Mouse (Mus musculus) embryonic facial prominence, embryonic 15.5 days (tissue): Measurements from ENCODE around the gene Cox18. TPM values are rescaled to one million over a fixed set of nuclear protein-coding genes. Genes with fewer than 3 reads are reported as not detected.
"Not testable (repeated sequence)": the region's sequence is repeated elsewhere in the genome, so short reads cannot be mapped to it uniquely, and the experiment has no call there.

Experiments
- ATAC-seq: fragments of 200-750 bp; cut with Nextera tagmentation; 2 replicates; pipeline ENCODE4 v1.8.0; 2017; ENCODE audit warnings: low read depth, moderate TSS enrichment; ENCODE audit not compliant: insufficient number of reproducible peaks, low FRiP score, low TSS enrichment
- H3K27ac ChIP-seq: fragments of 300-500 bp; sonication (generic); replicated peaks from 2 replicates; pipeline ENCODE4 v1.5.1; 2015; ENCODE audit warnings: mild to moderate bottlenecking, inconsistent platforms
- H3K27me3 ChIP-seq: fragments of 300-500 bp; sonication (generic); 2 replicates; pipeline ENCODE4 v1.6.1; 2015; ENCODE audit warnings: inconsistent platforms
- H3K36me3 ChIP-seq: fragments of 300-500 bp; sonication (generic); 2 replicates; pipeline ENCODE4 v1.6.1; 2015; ENCODE audit warnings: mild to moderate bottlenecking, inconsistent platforms
- H3K4me1 ChIP-seq: fragments of 300-500 bp; sonication (generic); 2 replicates; pipeline ENCODE4 v1.6.1; 2015; ENCODE audit warnings: inconsistent platforms
- H3K4me2 ChIP-seq: fragments of 300-500 bp; sonication (generic); replicated peaks from 2 replicates; pipeline ENCODE4 v1.6.1; 2015; ENCODE audit warnings: mild to moderate bottlenecking, inconsistent platforms
- H3K4me3 ChIP-seq: fragments of 300-500 bp; sonication (generic); replicated peaks from 2 replicates; pipeline ENCODE4 v1.5.1; 2015; ENCODE audit warnings: mild to moderate bottlenecking, inconsistent platforms
- H3K9ac ChIP-seq: fragments of 300-500 bp; sonication (generic); 2 replicates; pipeline ENCODE4 v1.6.1; 2015; ENCODE audit warnings: inconsistent platforms
- H3K9me3 ChIP-seq: fragments of 300-500 bp; sonication (generic); replicated peaks from 2 replicates; pipeline ENCODE4 v1.6.1; 2016; ENCODE audit warnings: inconsistent platforms
- WGBS: fragments of 180-500 bp; shearing (Covaris S2); methylation state at CpG from one replicate; pipeline ENCODE4 v1.1.7; 2015; 5-methylcytosine and 5-hydroxymethylcytosine counted together
- polyA plus RNA-seq: library from polyadenylated mRNA; unstranded; fragments of >200 nt; fragmentation: Nextera tagmentation; extraction: Ambion mirVana; gene quantifications from 2 replicates; pipeline ENCODE4 v1.2.1, GENCODE M21; 2015

Cox18 gene
- 33.1 and 33.3 TPM in 2 replicates for polyA plus RNA-seq

- peaks cover 7% of the 10 kb centered on the region for H3K4me1 ChIP-seq
- under 1% methylated on average over 62 of the region's 62 CpGs for WGBS
- peak; percentile 98 for ATAC-seq
- peak within 1 kb of the TSS; percentile 92 for H3K4me3 ChIP-seq
- H3K27me3 ChIP-seq, result no peaks in the 10 kb centered on the region
- H3K4me2 ChIP-seq, result peak within 1 kb of the TSS; percentile 78
- H3K36me3 ChIP-seq, result peaks cover 43% of the 10 kb centered on the region
- H3K9me3 ChIP-seq, result no peaks in the 10 kb centered on the region
- peak within 1 kb of the TSS; percentile 85 for H3K9ac ChIP-seq
- H3K27ac ChIP-seq, result peak within 1 kb of the TSS; percentile 92
Observed at GRCm38 (mm10) chr5:90223534-90224381, at the start of gene Cox18. Gene Cox18 (minus strand): TSS chr5:90224001.

GRCm38 (mm10) chr5:90262230-90262629 lies 38.4 kb upstream of the Cox18 start:
- H3K4me1 ChIP-seq, H3K4me3 ChIP-seq, H3K4me2 ChIP-seq, H3K27ac ChIP-seq, H3K9ac ChIP-seq, H3K27me3 ChIP-seq, ATAC-seq, H3K9me3 ChIP-seq: not testable (repeated sequence)
- 88% methylated on average over 2 of the region's 2 CpGs for WGBS
- H3K36me3 ChIP-seq, result peaks cover 46% of the 10 kb centered on the region

- WGBS, result 97% methylated on average over 3 of the region's 3 CpGs
Observed at GRCm38 (mm10) chr5:90257023-90257422, 33.2 kb upstream of the Cox18 start.

GRCm38 (mm10) chr5:90247503-90247902 lies 23.7 kb upstream of the Cox18 start:
- Histone ChIP-seq H3K9ac (no peak overlapping the region), H3K4me1 (no peaks in the 10 kb centered on the region), H3K9me3 (no peaks in the 10 kb centered on the region), H3K36me3 (peaks cover 78% of the 10 kb centered on the region), H3K27ac (no peak overlapping the region), H3K4me2 (no peak overlapping the region), H3K4me3 (no peak overlapping the region), H3K27me3 (no peaks in the 10 kb centered on the region)
- no peak for ATAC-seq

More at GRCm38 (mm10) chr5:90257023-90257422, 33.2 kb upstream of the Cox18 start:
- ATAC-seq, result no peak
- Histone ChIP-seq H3K27me3 (no peaks in the 10 kb centered on the region), H3K9ac (no peak overlapping the region), H3K4me1 (no peaks in the 10 kb centered on the region), H3K4me2 (no peak overlapping the region), H3K27ac (no peak overlapping the region), H3K9me3 (no peaks in the 10 kb centered on the region), H3K36me3 (peaks cover 74% of the 10 kb centered on the region), H3K4me3 (no peak overlapping the region)

GRCm38 (mm10) chr5:90246987-90247386 lies 23.2 kb upstream of the Cox18 start:
- no peaks in the 10 kb centered on the region for H3K9me3 ChIP-seq
- H3K9ac ChIP-seq, result no peak overlapping the region
- no peak for ATAC-seq
- no peaks in the 10 kb centered on the region for H3K4me1 ChIP-seq
- no peak overlapping the region for H3K4me3 ChIP-seq
- H3K27ac ChIP-seq, result no peak overlapping the region
- H3K27me3 ChIP-seq, result no peaks in the 10 kb centered on the region
- H3K4me2 ChIP-seq, result no peak overlapping the region
- peaks cover 77% of the 10 kb centered on the region for H3K36me3 ChIP-seq
- 72% methylated on average over 2 of the region's 2 CpGs for WGBS

- H3K4me1 ChIP-seq, result no peaks in the 10 kb centered on the region
Observed at GRCm38 (mm10) chr5:90246567-90246966, 22.8 kb upstream of the Cox18 start.

GRCm38 (mm10) chr5:90245416-90245815 lies 21.6 kb upstream of the Cox18 start:
- Histone ChIP-seq H3K4me3 (no peak overlapping the region), H3K27me3 (no peaks in the 10 kb centered on the region), H3K36me3 (peaks cover 68% of the 10 kb centered on the region), H3K4me2 (no peak overlapping the region), H3K9ac (no peak overlapping the region), H3K9me3 (no peaks in the 10 kb centered on the region), H3K27ac (no peak overlapping the region), H3K4me1 (no peaks in the 10 kb centered on the region)
- 71% methylated on average over 4 of the region's 4 CpGs for WGBS
- no peak for ATAC-seq

More at GRCm38 (mm10) chr5:90246567-90246966, 22.8 kb upstream of the Cox18 start:
- H3K4me3 ChIP-seq, result no peak overlapping the region
- H3K27ac ChIP-seq, result no peak overlapping the region
- no peaks in the 10 kb centered on the region for H3K9me3 ChIP-seq
- 83% methylated on average over 4 of the region's 4 CpGs for whole genome bisulfite sequencing
- peaks cover 77% of the 10 kb centered on the region for H3K36me3 ChIP-seq
- no peak overlapping the region for H3K9ac ChIP-seq
- no peak overlapping the region for H3K4me2 ChIP-seq
- H3K27me3 ChIP-seq, result no peaks in the 10 kb centered on the region
- ATAC-seq, result no peak

GRCm38 (mm10) chr5:90235217-90235616 lies 11.4 kb upstream of the Cox18 start:
- WGBS, result 95% methylated on average over 8 of the region's 8 CpGs

GRCm38 (mm10) chr5:90233305-90233704 lies 9.5 kb upstream of the Cox18 start:
- H3K4me2 ChIP-seq, result no peak overlapping the region
- no peak for ATAC-seq
- no peak overlapping the region for H3K27ac ChIP-seq
- H3K4me1 ChIP-seq, result no peaks in the 10 kb centered on the region
- no peaks in the 10 kb centered on the region for H3K9me3 ChIP-seq
- H3K4me3 ChIP-seq, result no peak overlapping the region
- WGBS, result 96% methylated on average over 4 of the region's 4 CpGs
- peaks cover 69% of the 10 kb centered on the region for H3K36me3 ChIP-seq
- H3K27me3 ChIP-seq, result no peaks in the 10 kb centered on the region
- H3K9ac ChIP-seq, result no peak overlapping the region

More at GRCm38 (mm10) chr5:90235217-90235616, 11.4 kb upstream of the Cox18 start:
- H3K9ac ChIP-seq, result no peak overlapping the region
- no peak for ATAC-seq
- H3K9me3 ChIP-seq, result no peaks in the 10 kb centered on the region
- no peaks in the 10 kb centered on the region for H3K27me3 ChIP-seq
- no peaks in the 10 kb centered on the region for H3K4me1 ChIP-seq
- no peak overlapping the region for H3K27ac ChIP-seq
- no peak overlapping the region for H3K4me3 ChIP-seq
- H3K36me3 ChIP-seq, result peaks cover 68% of the 10 kb centered on the region
- H3K4me2 ChIP-seq, result no peak overlapping the region

- no peaks in the 10 kb centered on the region for H3K9me3 ChIP-seq
- 76% methylated on average over 2 of the region's 2 CpGs for WGBS
- H3K9ac ChIP-seq, result no peak overlapping the region
- no peaks in the 10 kb centered on the region for H3K27me3 ChIP-seq
- H3K4me2 ChIP-seq, result no peak overlapping the region
- no peak for ATAC-seq
- H3K4me1 ChIP-seq, result no peaks in the 10 kb centered on the region
- H3K36me3 ChIP-seq, result peaks cover 57% of the 10 kb centered on the region
- H3K4me3 ChIP-seq, result no peak overlapping the region
- H3K27ac ChIP-seq, result no peak overlapping the region
Observed at GRCm38 (mm10) chr5:90229760-90230159, 6.0 kb upstream of the Cox18 start.

GRCm38 (mm10) chr5:90226696-90227095 lies 2.9 kb upstream of the Cox18 start:
- no peak for ATAC-seq
- no peak overlapping the region for H3K4me3 ChIP-seq
- H3K27ac ChIP-seq, result no peak overlapping the region
- H3K36me3 ChIP-seq, result peaks cover 41% of the 10 kb centered on the region
- 94% methylated on average over 3 of the region's 3 CpGs for WGBS
- peaks cover 7% of the 10 kb centered on the region for H3K4me1 ChIP-seq
- H3K27me3 ChIP-seq, result no peaks in the 10 kb centered on the region
- H3K4me2 ChIP-seq, result no peak overlapping the region
- H3K9me3 ChIP-seq, result no peaks in the 10 kb centered on the region
- H3K9ac ChIP-seq, result no peak overlapping the region
